Mouse (Mus musculus) G1E (cell line): Measurements from ENCODE around the gene Armc3.

ENCODE experiments used
- CTCF ChIP-seq: IDR thresholded peaks from 2 replicates; pipeline ENCODE4 v1.5.1; 2012; ENCODE audit warnings: low read depth, low read length, inconsistent platforms, mixed read lengths
- GATA1 ChIP-seq: IDR thresholded peaks from 2 replicates; pipeline ENCODE4 v1.6.1; 2012; ENCODE audit warnings: borderline replicate concordance, low read length, inconsistent platforms, mixed read lengths
- GATA2 ChIP-seq: IDR thresholded peaks from 2 replicates; pipeline ENCODE4 v1.6.1; 2012; ENCODE audit warnings: low read depth, low read length, inconsistent platforms, borderline replicate concordance
- POLR2AphosphoS5 ChIP-seq: IDR thresholded peaks from 2 replicates; pipeline ENCODE4 v1.6.1; 2012; ENCODE audit warnings: low read depth, low read length, inconsistent platforms; ENCODE audit not compliant: insufficient replicate concordance
- TAL1 ChIP-seq: conservative IDR thresholded peaks from 2 replicates; pipeline ENCODE4 v1.6.1; 2012; ENCODE audit warnings: low read depth, low read length, inconsistent platforms, mixed read lengths

DNA sequence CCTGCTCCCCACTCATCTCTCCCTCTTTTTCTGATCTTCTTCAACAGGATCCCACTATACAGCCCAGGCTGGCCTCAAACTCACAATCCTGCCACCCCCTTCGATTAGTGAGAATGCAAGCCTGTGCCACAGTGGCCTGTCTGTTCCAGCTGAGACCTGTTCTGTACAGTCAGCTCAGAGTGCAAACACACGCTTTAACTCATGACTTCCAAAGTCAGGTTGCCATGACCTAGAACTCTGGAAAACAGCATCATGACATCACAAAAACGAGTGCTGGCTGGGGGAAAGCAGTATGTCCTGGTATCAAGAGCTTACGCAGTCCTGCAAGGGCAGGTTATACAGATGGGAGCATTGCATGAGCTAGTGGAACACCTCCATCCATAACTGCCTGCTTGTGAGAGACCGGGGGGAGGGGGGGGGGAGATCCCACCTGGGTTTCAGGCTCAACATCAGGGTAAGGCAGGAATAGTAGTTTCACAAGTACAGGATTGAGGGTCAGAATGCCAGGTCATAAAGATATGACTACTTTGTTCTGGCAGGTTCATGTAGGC lies 146.4 kb downstream of the Armc3 start:
- TF ChIP-seq CTCF (no peak), GATA1 (no peak), POLR2AphosphoS5 (no peak), TAL1 (no peak), GATA2 (no peak)
